In genomic region chr5:3927801-3928689, GRCm38 (mm10) we compare ENCODE assay signal across 8 mouse cellular contexts. TPM values are rescaled to one million over a fixed set of nuclear protein-coding genes. Genes with fewer than 3 reads are reported as not detected.
DNase-seq lines count a peak whose midpoint lies in the region; ATAC-seq and TF ChIP-seq lines count a peak whose summit lies in the region.

Gene Akap9, plus strand, starts transcription at chr5:3928054.

- DNase-seq in cerebellum, postnatal 4 days (ENCODE audit: low spot score in 2 of 2): peak; percentile 31 to 70
- peak; percentile 86 for DNase-seq in gastrocnemius, adult 2 months
- DNase-seq in hindbrain, postnatal 0 days (ENCODE audit: low spot score): peak; percentile 78
- peak; percentile 50 to 54 for DNase-seq in left cerebral cortex, adult 8-10 months (ENCODE audit: low spot score in 2 of 2)
- peak; percentile 68 to 71 for DNase-seq in right cerebral cortex, postnatal 10 days (ENCODE audit: low spot score in 2 of 2)
- peak; percentile 52 to 71 for DNase-seq in urinary bladder, postnatal 4 days (ENCODE audit: low spot score in 2 of 2)

- peak within 1 kb of the TSS; percentile 99 for H3K9ac ChIP-seq in hindbrain, postnatal 0 days (replicated peaks; ENCODE audit: low read length)

- peak; percentile 64 for ATAC-seq in activated CD4-positive, CD25-positive, alpha-beta regulatory T cell, adult 4 months
- ATAC-seq in hindbrain, postnatal 0 days: peak; percentile 84

- no peak for TF ChIP-seq CTCF in gastrocnemius, adult 2 months (IDR thresholded peaks at IDR 0.05)
- TF ChIP-seq CTCF in hindbrain, postnatal 0 days (IDR thresholded peaks at IDR 0.05; ENCODE audit: low read depth): no peak

- peak within 1 kb of the TSS; percentile 98 for H3K27ac ChIP-seq in gastrocnemius, adult 2 months
- peak within 1 kb of the TSS; percentile 98 for H3K27ac ChIP-seq in hindbrain, postnatal 0 days

- intact Hi-C loops in gastrocnemius, adult 2 months (cut with DNase I): no loop called here

- H3K4me3 ChIP-seq in gastrocnemius, adult 2 months: peak within 1 kb of the TSS; percentile 94
- H3K4me3 ChIP-seq in hindbrain, postnatal 0 days (ENCODE audit: low read length): peak within 1 kb of the TSS; percentile 98
- peak within 1 kb of the TSS; percentile 98 for H3K4me3 ChIP-seq in megakaryocyte, embryonic 14.5 days (replicated peaks)

- H3K9me3 ChIP-seq in hindbrain, postnatal 0 days (ENCODE audit: low read length): no peaks in the 10 kb centered on the region
- no peaks in the 10 kb centered on the region for H3K9me3 ChIP-seq in megakaryocyte, embryonic 14.5 days

- H3K36me3 ChIP-seq in hindbrain, postnatal 0 days (ENCODE audit: insufficient read depth, low read length): no peaks in the 10 kb centered on the region
- H3K36me3 ChIP-seq in megakaryocyte, embryonic 14.5 days (replicated peaks; ENCODE audit: low read length): peaks cover 11% of the 10 kb centered on the region

- peaks cover 20% of the 10 kb centered on the region for H3K4me1 ChIP-seq in hindbrain, postnatal 0 days (ENCODE audit: insufficient read depth, low read length)
- peaks cover 32% of the 10 kb centered on the region for H3K4me1 ChIP-seq in megakaryocyte, embryonic 14.5 days

- under 1% methylated on average over 54 of the region's 82 CpGs for WGBS in hindbrain, postnatal 0 days

- peak within 1 kb of the TSS; percentile 74 for H3K4me2 ChIP-seq in hindbrain, postnatal 0 days (ENCODE audit: low read depth, low read length)

- no peaks in the 10 kb centered on the region for H3K27me3 ChIP-seq in hindbrain, postnatal 0 days (ENCODE audit: insufficient read depth, low read length)
- H3K27me3 ChIP-seq in megakaryocyte, embryonic 14.5 days (replicated peaks): no peaks in the 10 kb centered on the region

RNA-seq across cellular contexts. Expression of gene Akap9, which starts in this region (rescaled TPM):
- 100 to 1,000 TPM; 116 to 142 TPM for polyA plus RNA-seq in activated CD4-positive, CD25-positive, alpha-beta regulatory T cell, adult 4 months (2017; shearing (Covaris generic))
- total RNA-seq in gastrocnemius, adult 2 months (2021): 10 to 100 TPM; 50.2 to 51.8 TPM
- 41.6 and 45.9 TPM in 2 replicates for total RNA-seq in hindbrain, postnatal 0 days (2014; rRNA removed)
- 225 and 227 TPM in 2 replicates for polyA plus RNA-seq in hindbrain, postnatal 0 days (2015; fragmentation: Nextera tagmentation; extraction: Ambion mirVana)
- 100 to 1,000 TPM in 1 of 4 experiments, 10 to 100 TPM in 3; 84.1 to 103 (median 91.2) TPM for total RNA-seq in left cerebral cortex, adult 8-10 months (2022)
- 4.6 and 12.3 TPM in 2 replicates for polyA plus RNA-seq in megakaryocyte, embryonic 14.5 days (2012; ENCODE audit: insufficient read depth, low replicate concordance)

Comparison
In these comparisons a context has a peak if more than half of its experiments do, and no peak if none do; other contexts are left out.
1. Peak in every context shown above with its lines: DNase-seq, ATAC-seq, H3K4me3 ChIP-seq and H3K27ac ChIP-seq.